Mouse (Mus musculus) lung, postnatal 0 days (tissue): ENCODE measurements at regions not wholly inside any gene's neighbourhood (a gene's known extent, or its start where the extent isn't known, plus 50 kb on each side); places are given as distances from the start of the nearest gene placed in this dataset.

ENCODE experiments used
- CTCF ChIP-seq: IDR thresholded peaks from 2 replicates; pipeline ENCODE4 v1.5.1; 2016; ENCODE audit warnings: antibody characterized with exemption, mild to moderate bottlenecking
- EP300 ChIP-seq: IDR thresholded peaks from 2 replicates; pipeline ENCODE4 v1.6.1; 2016; ENCODE audit warnings: antibody characterized with exemption, mild to moderate bottlenecking, control low read depth

DNA sequence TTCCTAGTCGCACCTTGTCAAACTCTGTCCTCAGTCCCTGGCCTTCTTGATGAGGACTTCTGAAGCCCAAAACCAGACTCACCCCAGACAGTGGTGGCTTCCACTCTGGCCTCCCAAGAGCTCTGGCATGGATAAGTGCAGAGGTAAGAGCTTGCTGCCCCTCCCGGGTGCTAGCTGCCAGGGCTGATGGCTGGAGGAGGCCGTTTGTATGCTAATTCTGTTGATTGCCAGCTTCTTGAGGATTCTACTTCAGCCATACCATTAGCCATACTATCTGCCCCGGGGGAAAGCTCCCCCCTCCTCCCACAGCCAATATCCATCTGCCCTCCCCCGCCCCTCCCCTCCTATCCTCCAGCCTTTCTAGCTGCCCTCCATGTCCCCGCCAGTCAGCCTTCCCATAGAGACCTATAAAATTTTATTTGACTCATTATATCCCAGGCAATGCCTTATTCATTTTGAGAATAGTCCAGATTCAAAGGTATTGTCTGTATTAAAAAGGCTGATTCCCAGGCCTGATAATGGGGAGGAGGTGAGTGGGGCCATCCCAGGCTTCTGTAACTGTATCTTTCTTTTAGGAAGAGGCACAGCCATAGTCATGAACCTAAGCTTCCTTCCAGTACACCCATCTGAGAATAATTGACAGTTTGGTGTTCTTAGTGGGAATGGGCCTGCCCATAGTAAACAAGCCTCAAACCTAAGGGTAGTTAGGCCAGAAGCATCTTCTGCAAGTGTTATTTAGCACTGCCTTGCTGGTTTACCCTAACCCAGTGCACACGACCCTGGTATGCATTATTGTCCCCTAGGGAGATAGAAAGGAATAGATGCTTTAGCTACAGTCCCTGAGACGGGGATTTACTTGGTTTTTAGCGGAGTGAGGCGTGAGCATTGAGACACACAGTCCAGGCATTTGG is 239.2 kb upstream of the 1700012A03Rik start:
- TF ChIP-seq EP300 (no peak), CTCF (no peak)
